Mouse (Mus musculus): ENCODE results near the gene Rab5b. TPM values are rescaled to one million over a fixed set of nuclear protein-coding genes. Genes with fewer than 3 reads are reported as not detected.

The Rab5b gene
- polyA plus RNA-seq, 1 experiment from 2014 or later, result 24.5 TPM

- ATAC-seq (ENCODE audit: low read depth), result no peak
- Histone ChIP-seq H3K9ac (0 out of 2 replicates have a peak overlapping the region, but pooled peaks have one; percentile 17), H3K36me3 (peaks cover 48% of the 10 kb centered on the region), H3K4me2 (peak overlapping the region; percentile 65), H3K27ac (peak overlapping the region; percentile 85), H3K4me3 (replicated peaks) (peak overlapping the region; percentile 30; the same call in 1 of the 2 replicates), H3K27me3 (no peaks in the 10 kb centered on the region), H3K9me3 (replicated peaks) (no peaks in the 10 kb centered on the region), H3K4me1 (replicated peaks) (peaks cover 60% of the 10 kb centered on the region)
- WGBS (ENCODE audit: insufficient replicate concordance), result 78% methylated on average over 6 of the region's 6 CpGs
- no peak for DNase-seq
These were observed 1.1 kb upstream of the Rab5b start for GRCm38 (mm10) chr10:128697072-128697725.

- WGBS (ENCODE audit: insufficient replicate concordance), result 3% methylated on average over 22 of the region's 22 CpGs
- H3K36me3 ChIP-seq, result peaks cover 31% of the 10 kb centered on the region
These were observed 563 bp downstream of the Rab5b start for GRCm38 (mm10) chr10:128695411-128695991.

GRCm38 (mm10) chr10:128674469-128675008 is 21.5 kb downstream of the Rab5b start:
- Histone ChIP-seq H3K36me3 (peaks cover 10% of the 10 kb centered on the region), H3K27me3 (peaks cover 36% of the 10 kb centered on the region), H3K4me1 (replicated peaks) (peaks cover 22% of the 10 kb centered on the region), H3K4me3 (replicated peaks) (peak overlapping the region; percentile 73), H3K27ac (peak overlapping the region; percentile 71), H3K9me3 (replicated peaks) (no peaks in the 10 kb centered on the region), H3K9ac (peak overlapping the region; percentile 74), H3K4me2 (peak overlapping the region; percentile 96)
- WGBS (ENCODE audit: insufficient replicate concordance), result under 1% methylated on average over 9 of the region's 9 CpGs
- ATAC-seq (ENCODE audit: low read depth) (no peak), DNase-seq (no peak)

More at GRCm38 (mm10) chr10:128695411-128695991, 563 bp downstream of the Rab5b start:
- H3K9ac ChIP-seq, result peak overlapping the region; percentile 97
- peaks cover 60% of the 10 kb centered on the region for H3K4me1 ChIP-seq (replicated peaks)
- peak overlapping the region; percentile 90 for H3K4me3 ChIP-seq (replicated peaks)
- DNase-seq (no peak), ATAC-seq (ENCODE audit: low read depth) (no peak)
- no peaks in the 10 kb centered on the region for H3K27me3 ChIP-seq
- no peaks in the 10 kb centered on the region for H3K9me3 ChIP-seq (replicated peaks)
- peak overlapping the region; percentile 78 for H3K4me2 ChIP-seq
- H3K27ac ChIP-seq, result peak overlapping the region; percentile 96

- Histone ChIP-seq H3K27ac (peak within 1 kb of the TSS; percentile 71), H3K9ac (peak within 1 kb of the TSS; percentile 74), H3K4me3 (replicated peaks) (peak within 1 kb of the TSS; percentile 73), H3K36me3 (peaks cover 3% of the 10 kb centered on the region), H3K4me1 (replicated peaks) (peaks cover 28% of the 10 kb centered on the region), H3K9me3 (replicated peaks) (no peaks in the 10 kb centered on the region), H3K27me3 (peaks cover 42% of the 10 kb centered on the region), H3K4me2 (peak within 1 kb of the TSS; percentile 96)
- DNase-seq, result peak; percentile 80
- peak; percentile 95 for ATAC-seq (ENCODE audit: low read depth)
- under 1% methylated on average over 60 of the region's 60 CpGs for WGBS (ENCODE audit: insufficient replicate concordance)
These were observed 22.1 kb downstream of the Rab5b start, which contains the start of gene Suox for GRCm38 (mm10) chr10:128673763-128674468. TSS of gene Suox (minus strand) at chr10:128674073.

- Histone ChIP-seq H3K27me3 (peaks cover 65% of the 10 kb centered on the region), H3K4me3 (replicated peaks) (no peak overlapping the region), H3K36me3 (no peaks in the 10 kb centered on the region; the same call in 1 of the 2 replicates), H3K4me1 (replicated peaks) (peaks cover 36% of the 10 kb centered on the region), H3K27ac (no peak overlapping the region), H3K9ac (no peak overlapping the region), H3K4me2 (no peak overlapping the region), H3K9me3 (replicated peaks) (no peaks in the 10 kb centered on the region)
- ATAC-seq (ENCODE audit: low read depth), result no peak
- 81% methylated on average over 9 of the region's 9 CpGs for WGBS (ENCODE audit: insufficient replicate concordance)
- no peak for DNase-seq
These were observed 24.9 kb downstream of the Rab5b start for GRCm38 (mm10) chr10:128671148-128671547.

GRCm38 (mm10) chr10:128668790-128669672 is 27.0 kb downstream of the Rab5b start:
- peaks cover 53% of the 10 kb centered on the region for H3K4me1 ChIP-seq (replicated peaks)
- DNase-seq (peak; percentile 34), ATAC-seq (ENCODE audit: low read depth) (no peak)
- H3K9ac ChIP-seq, result peak overlapping the region; percentile 60
- H3K27ac ChIP-seq, result no peak overlapping the region
- peak overlapping the region; percentile 62 for H3K4me3 ChIP-seq (replicated peaks)
- no peaks in the 10 kb centered on the region; the same call in 1 of the 2 replicates for H3K36me3 ChIP-seq
- WGBS (ENCODE audit: insufficient replicate concordance), result 3% methylated on average over 42 of the region's 42 CpGs
- peak overlapping the region; percentile 83 for H3K4me2 ChIP-seq
- H3K9me3 ChIP-seq (replicated peaks), result no peaks in the 10 kb centered on the region
- peaks cover 65% of the 10 kb centered on the region for H3K27me3 ChIP-seq

GRCm38 (mm10) chr10:128665806-128666205 is 30.3 kb downstream of the Rab5b start:
- 86% methylated on average over 2 of the region's 2 CpGs for WGBS (ENCODE audit: insufficient replicate concordance)
- peaks cover 54% of the 10 kb centered on the region for H3K4me1 ChIP-seq (replicated peaks)
- no peaks in the 10 kb centered on the region for H3K9me3 ChIP-seq (replicated peaks)
- ATAC-seq (ENCODE audit: low read depth), result no peak
- H3K9ac ChIP-seq, result no peak overlapping the region
- no peak overlapping the region for H3K4me3 ChIP-seq (replicated peaks)
- no peaks in the 10 kb centered on the region for H3K36me3 ChIP-seq
- H3K27me3 ChIP-seq, result peaks cover 42% of the 10 kb centered on the region
- H3K4me2 ChIP-seq, result peak overlapping the region; percentile 42
- DNase-seq, result no peak
- peak overlapping the region; percentile 66 for H3K27ac ChIP-seq

GRCm38 (mm10) chr10:128665307-128665706 is 30.8 kb downstream of the Rab5b start:
- ATAC-seq (ENCODE audit: low read depth) (peak; percentile 69), DNase-seq (no peak)
- Histone ChIP-seq H3K4me3 (replicated peaks) (no peak overlapping the region), H3K9ac (no peak overlapping the region), H3K27ac (peak overlapping the region; percentile 66), H3K27me3 (peaks cover 37% of the 10 kb centered on the region), H3K4me2 (peak overlapping the region; percentile 42), H3K4me1 (replicated peaks) (peaks cover 54% of the 10 kb centered on the region), H3K9me3 (replicated peaks) (no peaks in the 10 kb centered on the region), H3K36me3 (no peaks in the 10 kb centered on the region)
- WGBS (ENCODE audit: insufficient replicate concordance), result 20% methylated on average over 3 of the region's 3 CpGs

GRCm38 (mm10) chr10:128664808-128665207 is 31.3 kb downstream of the Rab5b start:
- 14% methylated on average over 3 of the region's 3 CpGs for WGBS (ENCODE audit: insufficient replicate concordance)
- peak; percentile 82 for ATAC-seq (ENCODE audit: low read depth)
- H3K27ac ChIP-seq, result peak overlapping the region; percentile 66

GRCm38 (mm10) chr10:128663441-128664220 is 32.4 kb downstream of the Rab5b start:
- WGBS (ENCODE audit: insufficient replicate concordance), result 15% methylated on average over 5 of the region's 5 CpGs
- H3K4me1 ChIP-seq (replicated peaks), result peaks cover 45% of the 10 kb centered on the region
- ATAC-seq (ENCODE audit: low read depth), result no peak

More at GRCm38 (mm10) chr10:128664808-128665207, 31.3 kb downstream of the Rab5b start:
- no peak overlapping the region for H3K4me3 ChIP-seq (replicated peaks)
- no peaks in the 10 kb centered on the region for H3K36me3 ChIP-seq
- H3K4me2 ChIP-seq, result peak overlapping the region; percentile 42
- peaks cover 54% of the 10 kb centered on the region for H3K4me1 ChIP-seq (replicated peaks)
- DNase-seq, result peak; percentile 45
- peaks cover 33% of the 10 kb centered on the region for H3K27me3 ChIP-seq
- H3K9ac ChIP-seq, result no peak overlapping the region
- no peaks in the 10 kb centered on the region for H3K9me3 ChIP-seq (replicated peaks)

More at GRCm38 (mm10) chr10:128663441-128664220, 32.4 kb downstream of the Rab5b start:
- DNase-seq, result no peak
- H3K4me2 ChIP-seq, result no peak overlapping the region
- H3K27me3 ChIP-seq, result peaks cover 28% of the 10 kb centered on the region
- peak overlapping the region; percentile 66; the same call in 1 of the 2 replicates for H3K27ac ChIP-seq
- H3K9ac ChIP-seq, result no peak overlapping the region
- H3K4me3 ChIP-seq (replicated peaks), result no peak overlapping the region
- H3K9me3 ChIP-seq (replicated peaks), result no peaks in the 10 kb centered on the region
- H3K36me3 ChIP-seq, result no peaks in the 10 kb centered on the region
